Comparison of ENCODE assay signal across 8 mouse cellular contexts in genomic region chr7:45917004-45917704, GRCm38 (mm10). TPM values are rescaled to one million over a fixed set of nuclear protein-coding genes. Genes with fewer than 3 reads are reported as not detected.
DNase-seq lines count a peak whose midpoint lies in the region; ATAC-seq and TF ChIP-seq lines count a peak whose summit lies in the region.
"Had no signal": no experiment of that assay in that cellular context is flagged by ENCODE, and none has a peak within 500 bp of the region (broad histone marks: within the 10 kb centered on the region; RNA-seq: fewer than 3 reads in every experiment).

No protein-coding gene starts in this region.

- peak overlapping the region; percentile 26 for H3K9ac ChIP-seq in forebrain, embryonic 12.5 days
- peak overlapping the region; percentile 53 for H3K9ac ChIP-seq in limb, embryonic 11.5 days (ENCODE audit: low read length)

- H3K4me1 ChIP-seq in megakaryocyte, embryonic 14.5 days: peaks cover 64% of the 10 kb centered on the region
- peaks cover 23% of the 10 kb centered on the region for H3K4me1 ChIP-seq in forebrain, embryonic 12.5 days
- peaks cover 42% of the 10 kb centered on the region for H3K4me1 ChIP-seq in limb, embryonic 11.5 days (ENCODE audit: control insufficient read depth, insufficient read depth, low read length)
- H3K4me1 ChIP-seq in olfactory bulb, adult 2 months (ENCODE audit: control insufficient read depth, insufficient read depth, low read length): peaks cover 63% of the 10 kb centered on the region

- no peaks in the 10 kb centered on the region for H3K9me3 ChIP-seq in megakaryocyte, embryonic 14.5 days
- H3K9me3 ChIP-seq in forebrain, embryonic 12.5 days: no peaks in the 10 kb centered on the region
- no peaks in the 10 kb centered on the region for H3K9me3 ChIP-seq in limb, embryonic 11.5 days (ENCODE audit: control insufficient read depth, low read length)

- H3K27me3 ChIP-seq in megakaryocyte, embryonic 14.5 days (replicated peaks): no peaks in the 10 kb centered on the region
- peaks cover 12% of the 10 kb centered on the region; the same call in 1 of the 2 replicates for H3K27me3 ChIP-seq in forebrain, embryonic 12.5 days
- no peaks in the 10 kb centered on the region for H3K27me3 ChIP-seq in limb, embryonic 11.5 days (ENCODE audit: control insufficient read depth, insufficient read depth, low read length)

- H3K4me2 ChIP-seq in forebrain, embryonic 12.5 days: peak overlapping the region; percentile 50
- H3K4me2 ChIP-seq in limb, embryonic 11.5 days (ENCODE audit: low read depth, severe bottlenecking): peak overlapping the region; percentile 40

- TF ChIP-seq CTCF in olfactory bulb, adult 2 months (IDR thresholded peaks at IDR 0.05; ENCODE audit: insufficient read depth, low read depth, low read length): no peak

- TF ChIP-seq POLR2A in olfactory bulb, adult 2 months (IDR thresholded peaks at IDR 0.05; ENCODE audit: insufficient read depth, low read depth, low read length): no peak

- peak overlapping the region; percentile 69 for H3K4me3 ChIP-seq in megakaryocyte, embryonic 14.5 days (replicated peaks)
- peak overlapping the region; percentile 24; the same call in 1 of the 2 replicates for H3K4me3 ChIP-seq in forebrain, embryonic 12.5 days (replicated peaks)
- H3K4me3 ChIP-seq in limb, embryonic 11.5 days (ENCODE audit: low read depth, low read length): 0 out of 2 replicates have a peak overlapping the region, but pooled peaks have one; percentile 15
- peak overlapping the region; percentile 10 for H3K4me3 ChIP-seq in olfactory bulb, adult 2 months (ENCODE audit: insufficient read depth, low read depth, low read length)

- no peak for ATAC-seq in megakaryocyte, adult 5-6 weeks (ENCODE audit: poor library complexity, severe bottlenecking)
- no peak; the same call in none of the 2 replicates for ATAC-seq in forebrain, embryonic 12.5 days (ENCODE audit: low FRiP score)
- no peak for ATAC-seq in limb, embryonic 11.5 days (ENCODE audit: insufficient number of reproducible peaks, low FRiP score, low TSS enrichment, low read depth)

- H3K27ac ChIP-seq in forebrain, embryonic 12.5 days: peak overlapping the region; percentile 91
- H3K27ac ChIP-seq in limb, embryonic 11.5 days (replicated peaks; ENCODE audit: low read depth, low read length): peak overlapping the region; percentile 89
- peak overlapping the region; percentile 82 for H3K27ac ChIP-seq in olfactory bulb, adult 2 months (ENCODE audit: insufficient read depth, low read depth, low read length)

- peak; percentile 48 for DNase-seq in limb, embryonic 11.5 days (ENCODE audit: low spot score)
- no peak for DNase-seq in layer of hippocampus, postnatal 25 days (ENCODE audit: extremely low spot score in 1 of 2, low spot score in 1 of 2)
- no peak for DNase-seq in ovary, adult 18-20 months (ENCODE audit: low spot score)

- 39% methylated on average over 13 of the region's 13 CpGs for WGBS in forebrain, embryonic 12.5 days
- WGBS in limb, embryonic 11.5 days: 20% methylated on average over 13 of the region's 13 CpGs
- WGBS in olfactory bulb, adult 2 months: 29% methylated on average over 13 of the region's 13 CpGs

- peaks cover 69% of the 10 kb centered on the region for H3K36me3 ChIP-seq in megakaryocyte, embryonic 14.5 days (replicated peaks; ENCODE audit: low read length)
- 0 out of 2 replicates have a peak, but pooled peaks cover 2% of the 10 kb centered on the region for H3K36me3 ChIP-seq in forebrain, embryonic 12.5 days (replicated peaks)
- H3K36me3 ChIP-seq in limb, embryonic 11.5 days (ENCODE audit: control insufficient read depth, insufficient read depth, low read length): no peaks in the 10 kb centered on the region; the same call in 1 of the 2 replicates

RNA-seq across cellular contexts. Expression of gene Emp3, which starts 4.0 kb away (rescaled TPM):
- polyA plus RNA-seq in megakaryocyte, embryonic 14.5 days (2012; ENCODE audit: insufficient read depth, low replicate concordance): 176 and 453 TPM in 2 replicates
- total RNA-seq in megakaryocyte, adult 5-6 weeks (2015): 661 and 761 TPM in 2 replicates
- total RNA-seq in megakaryocyte, adult 5-6 weeks (2017): 564 and 565 TPM in 2 replicates
- 19.9 and 20.5 TPM in 2 replicates for polyA plus RNA-seq in forebrain, embryonic 12.5 days (2016; fragmentation: Nextera tagmentation; extraction: Ambion mirVana)
- polyA plus RNA-seq in limb, embryonic 11.5 days (2014; fragmentation: Nextera tagmentation; extraction: Ambion mirVana): 30.3 and 35.9 TPM in 2 replicates
- not detected in 2 replicates for polyA plus RNA-seq in olfactory bulb, adult 2 months (2012; ENCODE audit: insufficient read depth, insufficient read length, low replicate concordance, missing spikeins)
- 1 to 10 TPM; 2.2 to 2.5 TPM for total RNA-seq in layer of hippocampus, postnatal 25 days (2021)

RNA-seq across cellular contexts. Expression of gene Ccdc114, which starts 6.7 kb away (rescaled TPM):
- 0.82 TPM in 1 of 2 replicates, not detected in the other for polyA plus RNA-seq in megakaryocyte, embryonic 14.5 days (2012; ENCODE audit: insufficient read depth, low replicate concordance)
- total RNA-seq in megakaryocyte, adult 5-6 weeks (2015): 0.84 and 3.3 TPM in 2 replicates
- 3.2 and 3.4 TPM in 2 replicates for total RNA-seq in megakaryocyte, adult 5-6 weeks (2017)
- 2.7 and 4.7 TPM in 2 replicates for polyA plus RNA-seq in forebrain, embryonic 12.5 days (2016; fragmentation: Nextera tagmentation; extraction: Ambion mirVana)
- 3.8 and 4.7 TPM in 2 replicates for polyA plus RNA-seq in limb, embryonic 11.5 days (2014; fragmentation: Nextera tagmentation; extraction: Ambion mirVana)
- not detected in 2 replicates for polyA plus RNA-seq in olfactory bulb, adult 2 months (2012; ENCODE audit: insufficient read depth, insufficient read length, low replicate concordance, missing spikeins)
- total RNA-seq in layer of hippocampus, postnatal 25 days (2021): 1 to 10 TPM; 3.1 to 3.2 TPM

RNA-seq across cellular contexts. Expression of gene Tmem143, which starts 20.4 kb away (rescaled TPM):
- 19.2 and 32.5 TPM in 2 replicates for polyA plus RNA-seq in megakaryocyte, embryonic 14.5 days (2012; ENCODE audit: insufficient read depth, low replicate concordance)
- total RNA-seq in megakaryocyte, adult 5-6 weeks (2015): 1.9 and 8.0 TPM in 2 replicates
- total RNA-seq in megakaryocyte, adult 5-6 weeks (2017): 5.8 TPM in 2 replicates
- 3.3 and 3.9 TPM in 2 replicates for polyA plus RNA-seq in forebrain, embryonic 12.5 days (2016; fragmentation: Nextera tagmentation; extraction: Ambion mirVana)
- 3.6 and 4.3 TPM in 2 replicates for polyA plus RNA-seq in limb, embryonic 11.5 days (2014; fragmentation: Nextera tagmentation; extraction: Ambion mirVana)
- polyA plus RNA-seq in olfactory bulb, adult 2 months (2012; ENCODE audit: insufficient read depth, insufficient read length, low replicate concordance, missing spikeins): not detected in 2 replicates
- 10 to 100 TPM; 22.5 to 24.6 TPM for total RNA-seq in layer of hippocampus, postnatal 25 days (2021)

RNA-seq across cellular contexts. Expression of gene Syngr4, which starts 20.6 kb away (rescaled TPM):
- 2.7 and 6.4 TPM in 2 replicates for polyA plus RNA-seq in megakaryocyte, embryonic 14.5 days (2012; ENCODE audit: insufficient read depth, low replicate concordance)
- 1.2 and 1.4 TPM in 2 replicates for total RNA-seq in megakaryocyte, adult 5-6 weeks (2015)
- total RNA-seq in megakaryocyte, adult 5-6 weeks (2017): not detected in 2 replicates
- polyA plus RNA-seq in forebrain, embryonic 12.5 days (2016; fragmentation: Nextera tagmentation; extraction: Ambion mirVana): 0.63 and 0.88 TPM in 2 replicates
- 1.0 and 1.8 TPM in 2 replicates for polyA plus RNA-seq in limb, embryonic 11.5 days (2014; fragmentation: Nextera tagmentation; extraction: Ambion mirVana)
- polyA plus RNA-seq in olfactory bulb, adult 2 months (2012; ENCODE audit: insufficient read depth, insufficient read length, low replicate concordance, missing spikeins): not detected in 2 replicates
- total RNA-seq in layer of hippocampus, postnatal 25 days (2021): not detected
- total RNA-seq: neutrophil, adult 5-6 weeks had no signal

RNA-seq across cellular contexts. Expression of gene Grin2d, which starts 39.0 kb away (rescaled TPM):
- polyA plus RNA-seq in megakaryocyte, embryonic 14.5 days (2012; ENCODE audit: insufficient read depth, low replicate concordance): 0.31 and 2.6 TPM in 2 replicates
- 0.14 and 0.16 TPM in 2 replicates for total RNA-seq in megakaryocyte, adult 5-6 weeks (2015)
- total RNA-seq in megakaryocyte, adult 5-6 weeks (2017): 0.04 and 0.07 TPM in 2 replicates
- polyA plus RNA-seq in forebrain, embryonic 12.5 days (2016; fragmentation: Nextera tagmentation; extraction: Ambion mirVana): 0.33 and 0.47 TPM in 2 replicates
- 0.07 TPM in 1 of 2 replicates, not detected in the other for polyA plus RNA-seq in limb, embryonic 11.5 days (2014; fragmentation: Nextera tagmentation; extraction: Ambion mirVana)
- not detected in 2 replicates for polyA plus RNA-seq in olfactory bulb, adult 2 months (2012; ENCODE audit: insufficient read depth, insufficient read length, low replicate concordance, missing spikeins)
- 10 to 100 TPM; 11.2 to 12.7 TPM for total RNA-seq in layer of hippocampus, postnatal 25 days (2021)
- total RNA-seq: neutrophil, adult 5-6 weeks had no signal

Comparison
In these comparisons a context has a peak if more than half of its experiments do, and no peak if none do; other contexts are left out.
1. H3K4me3 ChIP-seq: peak in every context shown above with its lines; median percentile 69 in megakaryocyte, embryonic 14.5 days; 24 in forebrain, embryonic 12.5 days; 15 in limb, embryonic 11.5 days; 10 in olfactory bulb, adult 2 months.